Mouse (Mus musculus) c-Kit-positive CD71-positive TER-119-negative erythroid progenitor cells, embryonic 14.5 days (primary cell): ENCODE results near the gene Ccdc157.

ENCODE experiments used
- DNase-seq: peaks from one replicate; pipeline ENCODE4 v3.0.0-alpha.2; 2013; ENCODE audit warnings: low read depth

Gene Ccdc157

DNA sequence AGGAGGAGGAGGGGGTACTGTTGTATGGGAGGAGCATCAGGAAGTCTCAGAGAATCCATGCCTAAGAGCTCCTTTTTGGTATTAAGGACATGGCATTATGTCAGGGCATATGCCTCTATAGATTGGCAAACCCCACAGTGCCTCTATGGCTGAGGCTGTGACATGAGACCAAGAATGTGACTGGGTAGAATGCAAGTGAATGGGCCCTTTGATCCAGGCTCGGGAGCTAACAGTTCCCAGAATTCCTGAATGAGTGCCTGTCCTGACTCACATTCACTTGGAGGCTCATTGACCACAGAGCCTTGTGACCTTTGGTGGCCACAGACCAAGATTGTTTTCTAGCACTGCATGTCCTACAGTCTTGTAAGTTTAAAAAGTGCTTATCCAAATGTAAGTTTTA, 22.0 kb upstream of the Ccdc157 start:
- no peak for DNase-seq

GRCm38 (mm10) chr11:4177716-4178115, 17.6 kb upstream of the Ccdc157 start:
- no peak for DNase-seq

DNA sequence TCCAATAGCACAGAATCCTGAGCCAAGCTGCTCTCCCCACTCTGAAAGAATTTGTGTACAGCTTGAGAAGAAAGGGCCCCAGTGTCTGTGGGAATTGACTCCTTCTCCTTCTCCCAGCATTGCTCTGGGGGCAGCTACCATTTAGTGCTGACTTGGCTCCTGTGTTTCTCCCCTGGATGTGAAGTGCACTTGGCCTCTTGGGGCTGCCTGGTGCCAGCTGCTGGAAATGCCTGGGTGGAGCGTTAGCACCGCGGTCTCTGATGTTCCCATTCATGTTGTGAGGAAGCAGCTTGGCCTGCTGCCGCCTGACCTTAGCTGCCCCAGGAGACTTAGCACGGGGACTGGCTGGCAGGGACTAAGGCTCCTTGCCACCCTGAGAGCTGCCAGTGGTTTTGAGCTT, 14.5 kb upstream of the Ccdc157 start:
- DNase-seq, result no peak

- no peak for DNase-seq
Observed at GRCm38 (mm10) chr11:4166467-4167090, 6.5 kb upstream of the Ccdc157 start.

GRCm38 (mm10) chr11:4164701-4165100, 4.6 kb upstream of the Ccdc157 start:
- DNase-seq, result no peak

- peak; percentile 11 for DNase-seq
Observed at GRCm38 (mm10) chr11:4160758-4161480, 826 bp upstream of the Ccdc157 start.

- no peak for DNase-seq
Observed at GRCm38 (mm10) chr11:4158676-4159075, 1.4 kb downstream of the Ccdc157 start.

GRCm38 (mm10) chr11:4155641-4156040, 4.5 kb downstream of the Ccdc157 start:
- DNase-seq, result no peak

DNA sequence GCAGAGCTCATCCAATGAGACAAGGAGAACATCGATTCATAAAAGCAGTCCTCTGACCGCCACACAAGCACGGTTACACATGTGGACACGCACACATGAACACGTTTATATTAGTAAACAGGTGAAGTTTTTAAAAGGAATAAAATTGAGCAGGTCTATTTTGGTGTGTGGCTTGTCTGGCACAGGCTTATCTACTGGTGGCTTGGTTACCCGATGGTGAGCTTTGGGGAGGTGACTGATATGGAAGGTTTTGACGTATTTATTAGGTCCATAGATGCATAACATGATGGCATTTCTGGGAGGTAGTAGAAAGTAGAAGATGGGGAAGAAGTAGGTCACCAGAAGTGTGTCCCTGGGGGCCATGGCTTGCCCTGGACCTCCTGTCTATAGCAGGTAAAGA, 6.4 kb downstream of the Ccdc157 start:
- DNase-seq, result no peak

- no peak for DNase-seq
Observed at GRCm38 (mm10) chr11:4149886-4150285, 10.2 kb downstream of the Ccdc157 start.

- DNase-seq, result no peak
Observed at GRCm38 (mm10) chr11:4148536-4149156, 11.4 kb downstream of the Ccdc157 start.

DNA sequence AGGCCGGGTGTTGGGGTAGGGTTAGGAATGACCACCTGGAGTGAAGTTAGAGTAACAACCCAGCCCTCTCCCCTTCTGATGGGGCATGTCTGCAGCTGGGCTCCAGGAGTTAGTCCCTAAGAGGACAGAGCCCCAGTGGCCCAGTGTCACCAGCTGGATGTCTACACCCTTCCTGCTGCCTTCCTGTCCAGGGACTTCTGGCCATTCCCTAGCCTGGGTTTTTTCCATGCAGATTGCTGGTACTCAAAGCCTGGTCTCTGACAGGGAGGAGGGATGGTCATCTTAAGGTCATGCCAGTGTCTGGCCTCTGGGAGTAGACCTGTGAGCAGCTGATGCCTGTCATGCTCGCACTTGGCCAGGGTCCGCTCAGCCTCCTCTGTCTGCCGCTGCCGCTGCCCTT, 12.0 kb downstream of the Ccdc157 start:
- no peak for DNase-seq

DNA sequence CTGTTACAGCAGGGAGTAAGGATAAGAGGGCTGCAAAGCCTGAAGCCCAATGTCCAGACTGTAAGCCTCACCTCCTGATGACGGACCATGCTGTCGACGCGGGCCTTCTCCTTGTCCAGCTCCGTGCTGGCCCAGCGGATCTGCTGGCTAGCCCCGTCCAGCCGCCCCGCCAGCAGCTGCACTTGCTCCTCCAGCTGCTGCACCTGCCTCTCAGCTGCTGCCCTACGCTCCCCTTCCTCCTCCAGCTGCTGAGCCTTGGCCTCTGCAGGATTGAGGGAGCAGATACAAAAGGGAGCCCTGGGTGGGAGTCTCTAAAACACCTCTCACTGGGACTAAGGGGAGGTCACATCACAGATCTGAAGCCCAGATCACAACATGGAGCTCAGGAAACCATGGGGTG, 13.0 kb downstream of the Ccdc157 start:
- DNase-seq, result no peak

DNA sequence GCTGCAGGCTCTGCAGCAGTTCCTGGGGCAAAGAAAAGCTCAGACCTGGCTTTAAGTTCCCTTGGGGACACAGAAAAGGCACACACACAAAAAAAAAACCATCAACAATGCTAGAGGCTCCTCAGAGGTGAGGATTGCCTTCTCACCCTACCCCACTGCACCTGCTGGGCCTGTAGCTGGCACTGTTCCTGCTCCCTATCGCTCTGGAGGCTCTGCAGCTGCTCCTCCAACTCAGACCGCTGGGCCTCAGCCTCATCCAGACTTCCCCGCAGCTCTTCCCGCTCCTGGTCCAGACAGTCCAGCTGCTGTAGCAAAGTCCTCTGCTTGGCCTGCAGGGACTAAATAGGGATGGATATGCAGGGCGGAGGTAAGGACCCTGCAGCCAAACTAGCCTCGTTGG, 13.7 kb downstream of the Ccdc157 start:
- DNase-seq, result no peak

DNA sequence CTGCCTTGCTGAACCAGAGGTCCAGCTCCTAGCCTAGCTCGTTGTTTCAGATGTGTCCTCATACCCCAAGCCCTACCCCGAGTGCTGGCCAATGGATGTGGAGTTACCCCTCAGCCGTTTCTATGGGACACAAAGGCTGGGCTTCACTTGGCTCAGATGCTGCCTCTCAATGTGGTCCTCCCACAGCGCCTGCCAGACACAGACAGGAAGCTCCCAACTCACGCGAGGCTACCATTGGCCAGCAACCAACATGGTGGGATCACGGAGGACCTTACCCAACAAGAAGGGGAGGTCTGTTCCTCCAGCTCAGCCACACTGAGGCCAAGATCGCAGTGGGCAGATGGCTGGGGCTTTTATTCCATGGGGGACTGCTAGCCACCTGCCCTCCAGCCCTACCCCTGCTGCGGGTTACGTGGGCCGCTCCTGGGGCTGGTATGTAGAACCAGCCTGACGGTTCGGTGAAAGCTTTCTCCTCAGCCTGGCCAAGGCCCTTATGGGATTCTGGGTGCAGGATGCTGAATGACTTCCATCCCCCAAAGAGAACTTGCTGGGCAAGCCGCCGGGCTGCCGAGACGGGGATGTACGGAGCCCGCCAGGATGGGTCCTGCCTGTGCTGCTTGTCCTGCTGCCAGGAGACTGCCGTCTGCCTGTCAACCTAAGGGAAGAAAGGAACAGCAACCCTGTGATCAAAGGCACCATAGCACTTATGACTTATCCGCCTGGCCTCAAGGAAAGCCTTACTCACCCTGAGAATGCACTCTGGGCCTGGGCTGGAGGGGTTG, 16.6 kb downstream of the Ccdc157 start:
- no peak for DNase-seq

DNA sequence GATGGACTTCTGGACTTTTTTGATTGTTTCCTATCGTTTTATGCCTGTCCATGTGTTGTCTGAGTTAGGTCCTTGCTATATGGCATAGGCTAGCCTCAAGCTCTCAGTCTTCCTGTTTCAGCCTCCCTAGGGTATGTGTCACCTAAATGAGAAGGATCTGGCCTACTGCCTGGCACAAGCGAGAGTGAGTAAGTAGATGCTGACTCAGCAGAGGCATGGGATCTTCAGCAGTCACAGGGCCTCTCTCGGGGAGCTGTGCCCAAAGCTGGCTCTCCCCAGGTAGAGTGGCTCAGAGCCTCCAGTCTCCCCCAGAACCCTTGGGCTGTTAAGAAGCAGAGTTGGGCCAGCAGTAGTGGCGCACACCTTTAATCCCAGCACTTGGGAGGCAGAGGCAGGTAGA, 17.7 kb downstream of the Ccdc157 start:
- no peak for DNase-seq

- no peak for DNase-seq
Observed at GRCm38 (mm10) chr11:4141505-4141904, 18.6 kb downstream of the Ccdc157 start.

DNA sequence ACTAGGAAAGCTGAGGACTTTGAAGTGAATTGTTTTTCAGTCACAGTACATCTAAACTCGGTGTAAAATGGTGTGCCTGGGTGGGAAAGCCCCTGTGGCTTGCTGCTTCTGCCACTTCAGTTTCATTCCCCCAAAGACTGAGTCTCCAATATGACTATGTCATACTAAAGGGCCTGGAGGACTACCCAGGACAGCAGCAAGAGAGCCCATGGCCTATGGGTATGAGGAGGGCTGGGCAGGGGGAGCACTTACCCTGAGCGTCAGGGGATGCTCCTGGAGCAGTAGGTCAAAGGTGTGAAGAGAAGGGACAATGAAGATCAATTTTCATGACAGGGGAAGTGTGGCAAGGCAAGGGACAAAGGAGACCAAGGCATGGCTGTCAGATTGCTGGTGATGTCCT, 21.1 kb downstream of the Ccdc157 start:
- DNase-seq, result no peak

DNA sequence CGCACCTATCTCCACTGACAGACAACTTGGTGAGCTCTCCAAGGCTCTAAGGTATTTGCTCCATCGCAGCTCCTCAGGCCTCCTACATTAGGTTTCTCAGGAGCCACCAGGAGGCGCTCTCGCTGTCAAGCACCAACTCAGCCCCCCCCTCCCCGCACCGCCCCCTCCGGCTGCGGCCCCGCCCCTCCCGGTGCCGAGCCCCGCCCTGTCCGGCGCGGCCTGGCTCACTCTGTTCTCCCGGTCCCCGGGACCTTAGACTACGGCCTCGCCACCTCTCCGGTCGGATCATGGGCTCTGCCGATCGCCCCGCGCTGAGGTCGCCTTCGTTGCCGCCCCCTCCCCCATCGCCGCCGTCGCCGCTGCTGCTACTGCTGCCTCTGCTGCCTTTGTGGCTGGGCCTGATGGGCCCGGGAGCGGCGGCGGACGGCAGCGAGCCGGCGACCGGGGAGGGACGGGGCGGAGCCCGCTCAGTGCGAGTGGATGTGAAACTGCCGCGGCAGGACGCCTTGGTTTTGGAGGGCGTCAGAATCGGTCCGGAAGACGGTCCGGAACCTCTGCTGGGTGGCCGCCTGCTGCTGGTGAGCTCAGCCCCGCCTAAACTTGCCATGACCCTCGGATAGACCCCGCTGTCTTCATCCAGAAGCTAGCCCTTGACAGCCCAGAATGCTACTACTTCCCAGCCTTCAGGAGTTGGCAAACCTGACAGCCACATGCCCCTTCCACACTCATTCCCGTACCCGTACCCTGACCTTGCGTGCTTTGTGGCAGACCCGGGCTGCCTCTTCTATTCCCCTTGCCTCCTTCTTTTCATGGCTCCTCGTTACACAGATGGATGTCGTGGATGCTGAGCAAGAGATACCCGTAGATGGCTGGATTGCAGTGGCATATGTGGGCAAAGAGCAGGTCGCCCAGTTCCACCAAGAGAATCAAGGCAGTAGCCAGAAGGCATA, 24.8 kb downstream of the Ccdc157 start, which contains the start of gene Rnf215:
Rnf215 (plus strand) TSS at position 217 of the 950 bp plus-strand sequence.
- peak; percentile 89 for DNase-seq

- DNase-seq, result no peak
Observed at GRCm38 (mm10) chr11:4134400-4134799, 25.7 kb downstream of the Ccdc157 start.

DNA sequence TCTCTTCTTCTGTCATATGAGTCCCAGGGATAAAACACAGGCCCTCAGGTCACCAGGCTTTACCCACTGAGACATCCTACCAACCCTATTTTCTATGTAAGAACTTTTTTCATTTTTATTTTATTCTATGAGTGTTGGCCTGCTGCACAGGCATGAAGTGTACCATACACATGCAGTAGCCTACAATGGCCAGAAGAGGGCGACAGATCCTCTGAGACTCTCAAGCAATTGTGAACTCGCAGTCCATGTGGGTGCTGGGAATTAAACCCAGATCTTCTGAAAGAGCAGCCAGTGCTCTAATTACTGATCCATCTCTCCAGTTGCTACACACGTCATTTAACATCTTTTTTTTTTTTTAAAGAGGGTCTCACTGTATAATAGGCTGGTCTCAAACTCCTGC, 26.6 kb downstream of the Ccdc157 start:
- no peak for DNase-seq
